Mouse (Mus musculus) olfactory bulb, adult 2 months (tissue): Measurements from ENCODE around the gene Ppip5k2. TPM values are rescaled to one million over a fixed set of nuclear protein-coding genes. Genes with fewer than 3 reads are reported as not detected.
A peak's percentile ranks its signal among the peaks of the same experiment; 100 is the strongest.

Experiments used
- H3K27ac ChIP-seq: fragments of 200-500 bp; 2 replicates; pipeline ENCODE4 v1.5.1; 2012; ENCODE audit warnings: low read depth, low read length; ENCODE audit not compliant: insufficient read depth
- H3K4me1 ChIP-seq: fragments of 200-500 bp; 2 replicates; pipeline ENCODE4 v1.6.1; 2012; ENCODE audit warnings: low read length; ENCODE audit not compliant: control insufficient read depth, insufficient read depth
- H3K4me3 ChIP-seq: fragments of 200-500 bp; 2 replicates; pipeline ENCODE4 v1.5.1; 2012; ENCODE audit warnings: mild to moderate bottlenecking, low read depth, low read length, moderate library complexity; ENCODE audit not compliant: insufficient read depth
- CTCF ChIP-seq: fragments of 200-500 bp; IDR thresholded peaks from 2 replicates; pipeline ENCODE4 v1.5.1; 2012; ENCODE audit warnings: low read depth, mild to moderate bottlenecking, low read length, moderate library complexity; ENCODE audit not compliant: insufficient read depth
- POLR2A ChIP-seq: fragments of 200-500 bp; IDR thresholded peaks from 2 replicates; pipeline ENCODE4 v1.6.1; 2012; ENCODE audit warnings: mild to moderate bottlenecking, low read depth, low read length, moderate library complexity; ENCODE audit not compliant: insufficient read depth
- WGBS: fragments of 180-500 bp; shearing (Covaris S2); methylation state at CpG from one replicate; pipeline ENCODE4 v1.1.7; 2018; 5-methylcytosine and 5-hydroxymethylcytosine counted together
- polyA plus RNA-seq: library from polyadenylated mRNA; stranded (reverse); fragments of >200 nt; gene quantifications from 2 replicates; pipeline ENCODE4 v1.2.4, GENCODE M21; 2012; ENCODE audit warnings: low replicate concordance; ENCODE audit not compliant: missing spikeins, insufficient read depth, insufficient read length

Ppip5k2 gene
- polyA plus RNA-seq, 1 experiment: not detected

- Histone ChIP-seq H3K27ac (no peak overlapping the region), H3K4me3 (no peak overlapping the region), H3K4me1 (no peaks in the 10 kb centered on the region)
- 92% methylated on average over 11 of the region's 11 CpGs for WGBS
- TF ChIP-seq CTCF: no peak
- TF ChIP-seq POLR2A: no peak
These were observed 15.6 kb upstream of the Ppip5k2 start for GRCm38 (mm10) chr1:97785685-97786393.

- H3K27ac ChIP-seq: no peak overlapping the region
- TF ChIP-seq CTCF (no peak), POLR2A (no peak)
- WGBS: 74% methylated on average over 7 of the region's 7 CpGs
- H3K4me1 ChIP-seq: no peaks in the 10 kb centered on the region
- no peak overlapping the region for H3K4me3 ChIP-seq
These were observed 14.7 kb upstream of the Ppip5k2 start for GRCm38 (mm10) chr1:97784928-97785327.

DNA sequence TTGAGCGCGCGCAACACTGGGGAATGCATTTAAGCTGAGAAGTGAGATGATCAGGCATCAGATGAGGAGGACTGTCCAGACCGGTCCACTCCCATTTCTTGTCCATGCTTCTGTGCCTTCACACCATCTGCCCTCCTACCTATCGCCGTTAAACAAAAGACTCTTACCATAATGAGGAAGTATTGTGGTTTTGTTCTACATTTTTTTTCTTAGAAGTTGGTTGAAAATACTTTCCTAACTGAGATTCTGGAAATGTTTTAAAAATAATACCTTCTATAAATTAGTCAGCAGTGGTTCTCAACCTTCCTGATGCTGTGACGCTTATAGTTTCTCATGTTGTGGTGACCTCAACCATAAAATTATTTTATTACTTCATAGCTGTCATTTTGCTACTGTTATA, 11.5 kb upstream of the Ppip5k2 start:
- TF ChIP-seq CTCF (no peak), POLR2A (no peak)
- WGBS: 94% methylated on average over 7 of the region's 7 CpGs
- Histone ChIP-seq H3K27ac (no peak overlapping the region), H3K4me3 (no peak overlapping the region), H3K4me1 (no peaks in the 10 kb centered on the region)

DNA sequence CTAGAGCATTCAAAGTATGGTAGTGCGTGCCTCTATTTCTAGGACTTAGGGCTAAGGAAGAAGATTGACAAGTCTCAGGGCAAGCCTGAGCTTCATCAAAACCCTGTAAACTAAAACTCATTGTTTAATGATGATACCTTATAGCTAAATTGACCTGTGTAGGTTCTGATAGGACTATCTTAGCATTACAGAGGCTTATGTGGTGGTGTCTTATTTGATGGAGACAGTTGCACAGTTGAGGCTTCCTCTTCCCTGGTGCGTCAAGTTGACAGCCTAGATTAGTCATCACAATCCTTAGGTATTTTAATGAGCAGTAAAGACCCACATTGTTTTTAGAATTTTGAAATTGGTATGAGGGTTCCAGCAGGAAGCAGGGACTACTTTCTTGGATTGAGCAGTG, 3.8 kb upstream of the Ppip5k2 start:
- TF ChIP-seq CTCF: no peak
- TF ChIP-seq POLR2A: no peak
- 98% methylated on average over 2 of the region's 2 CpGs for WGBS
- Histone ChIP-seq H3K27ac (no peak overlapping the region), H3K4me1 (peaks cover 2% of the 10 kb centered on the region; the same call in 1 of the 2 replicates), H3K4me3 (no peak overlapping the region)

DNA sequence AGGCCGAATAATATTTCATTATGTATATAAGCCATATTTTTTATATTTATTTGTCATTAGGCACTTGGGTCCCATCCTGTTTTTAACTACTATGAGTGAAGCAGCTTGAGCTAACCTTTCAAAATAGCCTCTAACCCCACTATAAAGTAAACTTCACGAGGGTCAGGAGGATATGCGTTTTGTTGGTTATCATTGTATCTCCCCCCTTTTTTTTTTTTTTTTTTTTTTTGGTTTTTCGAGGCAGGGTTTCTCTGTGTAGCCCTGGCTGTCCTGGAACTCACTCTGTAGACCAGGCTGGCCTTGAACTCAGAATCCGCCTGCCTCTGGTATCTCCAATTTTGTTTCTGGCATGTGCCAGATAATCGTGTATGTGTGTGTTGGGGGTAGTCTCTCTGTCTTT, 3.2 kb upstream of the Ppip5k2 start:
- Histone ChIP-seq H3K27ac (no peak overlapping the region), H3K4me3 (no peak overlapping the region), H3K4me1 (peaks cover 2% of the 10 kb centered on the region; the same call in 1 of the 2 replicates)
- TF ChIP-seq CTCF: no peak
- TF ChIP-seq POLR2A: no peak
- 90% methylated on average over 6 of the region's 6 CpGs for WGBS

DNA sequence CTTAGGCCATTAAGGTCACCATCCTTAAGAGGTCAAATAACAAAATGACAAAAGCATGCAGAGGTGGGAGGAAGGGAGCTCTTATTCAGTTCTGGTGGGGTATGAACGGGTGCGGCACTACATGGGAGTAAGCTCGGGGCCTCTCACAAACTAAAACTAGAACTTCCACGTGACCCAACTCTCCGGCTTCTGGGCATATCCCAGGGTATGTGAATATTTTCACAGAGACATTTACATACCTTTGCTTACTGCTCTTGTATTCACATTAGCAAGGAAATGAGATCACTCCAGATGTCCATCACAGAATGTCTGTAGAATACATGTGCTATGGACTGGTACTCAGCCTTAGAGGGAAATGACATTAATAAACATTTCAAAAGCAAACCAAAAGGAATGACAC, 1.5 kb upstream of the Ppip5k2 start:
- no peak overlapping the region for H3K4me3 ChIP-seq
- 82% methylated on average over 5 of the region's 5 CpGs for WGBS
- H3K27ac ChIP-seq: no peak overlapping the region
- TF ChIP-seq POLR2A (no peak), CTCF (no peak)
- peaks cover 2% of the 10 kb centered on the region; the same call in 1 of the 2 replicates for H3K4me1 ChIP-seq

- WGBS: 21% methylated on average over 7 of the region's 7 CpGs
- Histone ChIP-seq H3K4me1 (peaks cover 2% of the 10 kb centered on the region; the same call in 1 of the 2 replicates), H3K27ac (no peak overlapping the region), H3K4me3 (no peak overlapping the region)
- TF ChIP-seq POLR2A: no peak
- TF ChIP-seq CTCF: no peak
These were observed 907 bp upstream of the Ppip5k2 start for GRCm38 (mm10) chr1:97771118-97771517.

- H3K4me3 ChIP-seq: peak overlapping the region; percentile 90
- peak overlapping the region; percentile 47; the same call in 1 of the 2 replicates for H3K27ac ChIP-seq
- TF ChIP-seq CTCF (no peak), POLR2A (no peak)
- peaks cover 6% of the 10 kb centered on the region; the same call in 1 of the 2 replicates for H3K4me1 ChIP-seq
- under 1% methylated on average over 40 of the region's 40 CpGs for WGBS
These were observed 812 bp downstream of the Ppip5k2 start for GRCm38 (mm10) chr1:97769294-97769903.

DNA sequence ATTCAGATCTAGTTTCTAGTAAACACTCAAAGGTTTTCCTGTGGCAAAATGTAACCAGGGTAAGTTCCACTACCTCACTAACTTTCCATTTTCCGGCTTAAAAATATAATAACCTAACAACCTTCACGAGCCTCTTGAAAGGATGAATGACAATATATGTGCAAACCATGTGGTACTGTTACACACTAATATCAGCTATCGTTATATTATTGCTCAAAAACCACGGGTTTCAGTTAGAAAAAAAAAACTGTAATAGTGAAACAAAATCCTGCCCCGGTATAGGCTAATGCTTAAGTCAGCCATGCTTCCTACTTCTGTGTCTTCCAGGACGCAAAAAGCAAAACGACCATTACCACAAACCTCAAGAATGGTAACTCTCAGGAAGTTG, 1.3 kb downstream of the Ppip5k2 start:
- Histone ChIP-seq H3K4me3 (peak overlapping the region; percentile 90), H3K4me1 (peaks cover 6% of the 10 kb centered on the region; the same call in 1 of the 2 replicates), H3K27ac (no peak overlapping the region)
- WGBS: 8% methylated on average over 7 of the region's 7 CpGs
- TF ChIP-seq CTCF (no peak), POLR2A (no peak)
